Mouse (Mus musculus): ENCODE data around the gene Nacc1. TPM values are rescaled to one million over a fixed set of nuclear protein-coding genes. Genes with fewer than 3 reads are reported as not detected.

Gene Nacc1
- 42.8 and 43.0 TPM in 2 replicates for total RNA-seq (2015)
- total RNA-seq (2017), result 31.8 and 36.8 TPM in 2 replicates

DNA sequence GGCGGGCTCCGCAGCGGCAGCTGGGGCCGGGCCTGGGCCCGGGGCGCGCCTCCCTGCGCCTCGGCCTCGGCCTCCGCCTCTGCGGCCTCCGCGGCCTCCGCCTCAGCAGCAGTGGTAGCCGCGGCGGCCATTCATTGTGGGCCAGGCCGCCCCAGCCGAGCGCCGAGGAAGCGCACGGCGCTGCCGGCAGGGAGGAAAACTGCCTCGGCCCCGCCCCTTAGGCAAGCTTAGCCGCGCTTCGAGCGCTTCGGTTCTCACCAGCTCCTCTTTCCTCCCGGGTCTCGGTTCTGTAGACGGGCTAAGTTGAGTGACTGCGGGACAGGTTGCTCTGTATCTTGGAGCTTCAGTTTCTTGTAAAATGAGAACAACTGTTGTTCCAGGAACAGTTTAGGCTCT lies at the start of gene Nacc1:
Gene Nacc1, minus strand, starts transcription at position 158 of the 396 bp plus-strand sequence.
- peak; percentile 89 for ATAC-seq (ENCODE audit: poor library complexity, severe bottlenecking)

DNA sequence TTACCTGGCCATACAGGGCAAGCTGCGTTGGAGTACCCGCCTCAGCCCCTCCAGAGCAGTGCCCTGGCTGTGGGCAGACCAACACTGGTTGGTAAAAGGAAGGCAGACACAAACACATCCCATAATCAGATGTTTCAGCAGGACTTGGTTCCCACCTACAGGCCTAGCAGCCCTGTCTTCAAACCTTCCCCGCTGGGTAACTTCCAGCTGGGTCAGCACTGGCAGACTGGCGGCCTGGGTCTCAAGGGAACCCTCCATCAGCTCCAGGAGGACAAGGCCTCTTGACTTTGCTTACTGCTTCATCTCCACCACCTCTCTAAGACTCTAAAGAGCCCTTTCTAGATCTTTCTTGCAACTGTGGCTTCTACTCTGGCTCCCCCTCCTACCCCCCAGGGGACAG lies 48.9 kb upstream of the Nacc1 start:
- ATAC-seq (ENCODE audit: poor library complexity, severe bottlenecking), result no peak

DNA sequence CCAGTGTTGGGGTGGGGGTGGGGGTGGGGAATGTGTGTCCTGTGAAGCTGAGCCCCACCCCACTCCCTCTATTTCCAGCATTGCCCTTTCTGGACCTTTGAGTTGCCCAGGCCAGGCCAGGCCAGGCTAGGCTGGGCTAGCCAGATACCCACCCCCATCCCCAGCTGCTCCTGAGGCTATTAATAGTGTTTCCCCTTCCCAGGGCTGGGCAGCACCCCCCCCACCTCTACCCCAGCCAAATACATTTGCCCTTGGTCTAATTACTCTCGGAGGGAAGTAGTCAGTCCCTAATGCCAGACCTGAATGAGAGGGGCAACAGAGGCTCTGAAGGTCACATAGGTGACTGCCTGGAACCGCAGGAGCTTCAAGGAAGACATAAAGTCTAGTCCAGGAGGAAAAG lies 47.9 kb upstream of the Nacc1 start:
- no peak for ATAC-seq (ENCODE audit: poor library complexity, severe bottlenecking)

DNA sequence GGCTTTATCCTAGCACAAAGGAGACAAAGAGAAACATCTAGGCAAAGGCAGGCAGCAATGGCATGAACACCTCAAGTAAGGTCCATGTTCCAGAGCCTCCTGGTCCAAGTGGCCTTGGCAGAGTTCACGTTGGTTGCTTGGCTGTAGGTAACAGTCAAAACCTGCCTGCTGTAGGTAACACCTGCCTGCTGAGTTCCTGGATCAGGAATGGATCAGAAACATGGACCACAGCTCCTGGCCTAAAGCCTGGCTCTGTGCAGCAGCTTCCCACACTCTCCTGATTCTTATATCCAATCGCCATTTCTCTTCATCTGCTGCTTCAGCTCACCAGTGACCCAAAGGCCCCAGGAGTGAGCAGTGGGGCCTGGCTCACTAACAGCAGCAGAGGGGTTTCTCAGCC lies 47.0 kb upstream of the Nacc1 start:
- no peak for ATAC-seq (ENCODE audit: poor library complexity, severe bottlenecking)

DNA sequence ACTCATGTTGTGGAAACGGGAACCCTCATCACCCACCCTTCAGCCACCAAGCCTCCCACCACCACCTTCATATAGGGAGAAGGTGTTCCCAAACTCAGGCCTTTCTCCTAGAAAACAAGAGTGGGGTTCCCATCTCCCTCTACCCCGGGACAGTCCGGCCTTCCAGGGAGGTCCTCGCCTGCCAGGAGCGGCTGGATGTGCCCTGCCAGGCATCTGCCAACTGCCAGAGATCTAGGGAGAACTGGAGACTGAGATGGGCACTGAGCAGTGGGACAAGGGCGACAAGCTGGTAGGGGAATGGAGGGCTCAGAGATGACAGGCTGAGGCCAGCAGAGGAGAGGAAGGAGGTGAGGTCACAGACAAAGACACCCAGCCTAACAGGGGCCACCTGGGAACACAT lies 46.3 kb upstream of the Nacc1 start:
- ATAC-seq (ENCODE audit: poor library complexity, severe bottlenecking), result no peak

DNA sequence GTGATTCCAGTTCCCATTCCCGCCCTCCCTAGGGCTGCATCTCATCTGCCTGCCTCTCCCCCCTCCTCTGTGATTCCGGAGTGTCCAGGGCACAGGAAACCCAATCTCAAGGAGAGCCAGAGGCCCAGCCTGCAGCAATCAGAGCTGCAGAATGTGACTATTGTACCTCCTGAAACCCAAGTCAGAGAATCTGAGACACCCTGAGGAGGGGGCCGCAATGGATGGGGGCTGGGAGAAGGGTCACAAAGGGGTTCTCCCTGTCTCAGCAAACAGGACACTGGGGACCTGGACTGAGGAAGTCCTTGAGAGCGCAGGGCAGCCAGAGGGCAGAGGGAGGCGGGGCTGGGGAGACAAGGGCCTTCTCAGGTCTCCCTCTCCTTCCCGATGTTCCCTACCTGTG lies 45.3 kb upstream of the Nacc1 start:
- ATAC-seq (ENCODE audit: poor library complexity, severe bottlenecking), result no peak

DNA sequence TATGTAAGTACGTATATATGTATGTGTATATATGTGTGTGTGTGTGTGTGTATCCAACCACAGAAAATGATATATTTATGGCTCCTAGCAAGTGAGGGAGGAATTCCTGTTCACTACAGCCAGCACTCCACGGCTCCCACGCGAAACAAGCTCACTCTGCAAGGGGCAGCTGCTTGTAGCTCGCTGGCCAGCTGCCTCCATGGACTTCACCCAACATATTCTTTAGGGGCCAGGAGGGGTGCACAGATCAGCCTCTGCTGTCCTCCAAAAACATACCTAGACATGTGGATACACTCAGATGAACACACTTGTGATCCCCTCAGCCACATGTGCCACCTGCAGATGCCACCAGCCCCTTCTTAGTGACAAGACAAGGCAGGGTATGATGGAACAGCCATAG lies 44.9 kb upstream of the Nacc1 start:
- no peak for ATAC-seq (ENCODE audit: poor library complexity, severe bottlenecking)

DNA sequence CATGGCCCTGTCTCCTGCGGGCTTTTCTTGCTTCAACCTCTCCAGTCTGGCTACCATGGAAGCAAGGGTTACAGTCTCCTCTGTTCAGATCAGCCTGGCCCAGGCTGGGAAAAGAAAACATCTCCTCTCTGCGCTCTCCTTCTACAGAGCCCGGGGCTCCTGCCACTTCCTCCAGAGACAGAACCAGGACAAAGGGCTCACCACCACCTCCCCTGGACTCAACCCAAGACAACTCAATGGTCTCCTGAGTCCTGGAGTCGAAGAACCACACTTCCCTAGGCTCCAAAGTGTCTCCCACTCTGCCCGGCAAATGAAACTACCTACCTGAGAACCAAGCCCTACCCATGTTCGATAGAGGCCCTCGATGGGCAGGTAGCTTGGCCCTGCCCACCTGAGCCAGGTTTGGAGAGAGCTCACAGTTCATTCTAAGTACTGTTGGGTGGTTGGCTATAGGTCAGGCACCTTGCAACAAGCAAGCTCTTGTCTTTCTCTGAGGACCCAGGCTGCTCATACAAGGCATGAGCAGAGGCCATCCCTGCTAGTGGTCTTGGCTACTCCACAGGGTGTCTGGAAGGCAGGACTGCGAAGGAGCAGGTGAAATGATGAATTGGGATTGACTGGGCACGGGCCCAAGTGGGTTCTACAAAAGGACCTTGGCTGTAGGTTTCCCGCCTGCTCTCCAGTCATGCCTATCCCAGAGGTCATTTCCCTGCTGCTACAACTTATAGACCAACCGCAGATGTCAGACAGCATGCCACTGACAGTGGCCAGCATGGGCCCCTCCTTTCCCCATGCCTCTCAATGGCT lies 43.9 kb upstream of the Nacc1 start:
- ATAC-seq (ENCODE audit: poor library complexity, severe bottlenecking), result no peak

DNA sequence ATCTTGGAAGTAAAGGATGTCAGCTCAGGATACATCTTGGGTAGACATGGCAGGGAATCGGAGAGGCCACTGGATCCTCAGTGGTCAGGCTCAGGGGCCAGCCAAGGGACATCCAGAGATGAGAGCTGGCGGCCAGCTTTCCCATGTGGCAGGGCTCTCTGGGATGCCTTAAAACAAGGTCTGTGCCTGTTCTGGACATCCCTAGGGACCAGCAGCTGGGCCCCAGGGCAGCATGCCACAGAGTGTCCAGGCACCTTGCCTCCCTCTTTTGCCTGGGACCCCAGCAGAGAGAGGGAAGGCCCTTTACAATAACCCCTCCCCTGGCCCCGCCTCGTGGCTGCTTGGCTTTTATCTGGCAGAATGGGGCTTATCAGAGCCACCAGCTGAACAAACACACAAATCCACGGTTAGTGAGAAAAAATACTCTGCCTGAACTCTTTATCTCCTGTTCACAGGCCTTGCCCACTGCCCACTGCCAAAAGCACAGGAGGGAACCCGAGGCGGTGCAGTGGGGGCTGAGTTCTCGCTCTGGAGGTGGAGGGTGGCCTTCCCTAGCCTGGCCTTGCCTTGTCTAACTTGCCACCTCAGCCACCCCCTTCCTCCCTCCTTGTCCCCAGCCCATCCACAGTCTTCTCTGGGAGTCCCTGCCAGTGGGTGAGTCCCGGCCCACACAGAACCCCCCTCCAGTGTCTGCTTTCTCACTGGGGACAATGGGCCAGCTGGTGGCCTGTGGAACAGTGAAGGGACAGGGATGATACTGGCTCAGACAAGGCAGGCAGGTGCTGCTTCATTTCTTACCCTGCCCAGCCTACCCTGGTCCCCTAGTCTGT lies 43.1 kb upstream of the Nacc1 start:
- peak; percentile 36; the same call in 1 of the 2 replicates for ATAC-seq (ENCODE audit: poor library complexity, severe bottlenecking)

DNA sequence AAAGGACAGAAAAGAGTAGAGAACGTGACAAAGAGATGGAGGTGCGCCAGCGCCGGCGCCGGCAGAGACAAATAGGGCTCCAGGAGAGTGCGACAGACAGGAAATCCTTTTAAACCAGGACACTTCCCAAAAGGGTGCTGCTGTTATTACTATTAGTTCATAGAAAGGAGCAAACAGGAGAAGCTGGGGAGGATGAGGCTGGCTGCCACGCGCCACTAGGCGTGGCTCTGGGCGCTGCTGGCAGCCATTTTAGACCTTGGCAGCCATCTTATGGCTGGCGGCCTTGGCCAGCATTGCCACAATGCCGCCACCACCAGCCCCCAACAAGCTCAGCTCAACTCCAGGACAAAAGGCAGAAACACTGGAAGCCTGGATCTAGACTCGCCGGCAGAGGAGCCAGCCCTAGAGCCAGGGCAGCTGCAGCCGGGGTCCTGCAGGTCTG lies 42.3 kb upstream of the Nacc1 start:
- no peak for ATAC-seq (ENCODE audit: poor library complexity, severe bottlenecking)

DNA sequence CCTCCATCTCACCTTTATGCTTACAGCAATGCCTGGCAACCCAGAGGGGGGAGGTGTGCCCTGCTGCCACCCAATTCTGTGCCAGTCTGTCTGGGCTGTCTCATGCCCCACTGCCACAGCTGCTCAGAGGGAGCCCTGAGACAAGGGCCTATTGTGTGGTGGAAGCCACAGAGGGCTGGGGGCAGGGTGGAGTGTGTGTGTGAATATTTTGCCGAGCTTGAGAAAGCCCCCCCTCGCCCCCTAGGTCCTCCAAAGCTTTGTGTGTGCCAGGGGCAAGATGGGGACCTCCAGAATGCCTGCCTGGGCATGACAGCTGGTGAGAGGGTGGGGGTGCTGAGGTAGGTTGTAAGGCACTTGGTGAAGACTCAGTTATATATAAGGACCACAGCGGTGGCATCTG lies 40.8 kb upstream of the Nacc1 start:
- no peak for ATAC-seq (ENCODE audit: poor library complexity, severe bottlenecking)

DNA sequence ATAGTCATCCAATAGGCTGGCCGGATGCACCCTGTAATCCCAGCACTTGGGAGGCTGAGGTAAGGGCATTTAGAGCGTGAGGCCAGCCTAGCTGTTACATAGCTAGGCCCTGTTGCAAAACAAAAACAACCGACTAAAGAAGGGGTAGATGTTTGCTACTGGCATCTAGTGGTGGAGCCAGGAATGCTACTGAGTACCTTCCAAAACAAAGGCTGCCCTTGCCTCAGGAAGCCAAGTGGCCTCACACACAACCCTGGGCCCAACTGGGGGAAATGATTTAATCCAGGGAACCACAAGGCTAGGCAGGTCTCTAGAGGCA lies 38.2 kb upstream of the Nacc1 start:
- ATAC-seq (ENCODE audit: poor library complexity, severe bottlenecking), result peak; percentile 44

DNA sequence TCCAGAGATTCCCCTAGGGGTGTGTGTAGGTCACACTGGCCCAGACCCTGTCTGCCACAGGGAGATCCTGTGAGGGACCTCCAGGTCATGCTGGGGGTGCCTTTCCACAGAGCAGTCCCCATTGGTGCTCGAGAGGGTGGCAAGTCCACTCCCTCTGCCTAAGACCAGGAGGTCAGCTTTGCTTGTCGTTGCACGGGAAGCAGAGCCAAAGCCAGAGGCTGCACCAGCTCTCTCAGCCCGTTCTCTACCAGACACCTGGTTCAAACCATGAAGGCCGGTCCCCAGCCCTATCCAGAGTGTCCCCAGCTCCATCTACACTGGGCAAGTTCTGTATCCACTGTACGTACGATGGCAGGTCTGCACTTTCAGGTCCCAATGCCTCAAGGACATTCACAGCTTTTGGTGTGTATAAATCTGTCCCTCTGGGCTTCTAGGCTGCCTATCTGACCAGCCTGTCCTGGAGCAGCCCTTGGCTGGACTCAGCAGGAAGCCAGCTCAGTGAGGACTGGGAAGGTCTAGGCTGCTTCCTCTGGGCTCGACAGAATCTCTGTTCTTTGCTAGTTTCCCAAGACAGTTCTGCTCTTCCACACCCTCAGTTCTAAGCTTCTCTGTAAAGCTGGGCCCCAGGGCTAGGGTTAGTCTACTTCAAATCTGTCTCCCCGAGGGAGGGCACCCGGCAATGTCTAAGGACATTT lies 37.7 kb upstream of the Nacc1 start:
- 0 out of 2 replicates have a peak, but pooled peaks have one; percentile 1 for ATAC-seq (ENCODE audit: poor library complexity, severe bottlenecking)

DNA sequence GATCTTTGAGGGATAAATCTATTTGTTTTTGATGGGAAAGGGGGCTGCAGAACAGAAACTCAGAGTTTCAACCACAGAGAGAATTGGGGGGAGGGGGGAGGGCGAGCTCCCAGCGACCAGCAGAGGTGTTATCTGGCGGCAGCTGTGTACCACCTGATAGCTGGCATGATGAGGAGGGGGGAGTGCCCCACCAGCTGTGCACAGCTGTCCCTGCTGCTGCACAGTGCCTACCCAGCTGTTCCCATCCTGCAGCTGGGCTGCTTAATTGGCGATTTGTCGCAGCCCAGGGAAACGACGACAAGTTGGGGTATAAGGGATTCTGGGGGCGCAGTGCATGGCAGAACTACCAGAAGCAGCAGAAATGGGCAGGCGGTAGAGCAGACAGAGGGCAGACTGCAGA lies 37.0 kb upstream of the Nacc1 start:
- ATAC-seq (ENCODE audit: poor library complexity, severe bottlenecking), result no peak

DNA sequence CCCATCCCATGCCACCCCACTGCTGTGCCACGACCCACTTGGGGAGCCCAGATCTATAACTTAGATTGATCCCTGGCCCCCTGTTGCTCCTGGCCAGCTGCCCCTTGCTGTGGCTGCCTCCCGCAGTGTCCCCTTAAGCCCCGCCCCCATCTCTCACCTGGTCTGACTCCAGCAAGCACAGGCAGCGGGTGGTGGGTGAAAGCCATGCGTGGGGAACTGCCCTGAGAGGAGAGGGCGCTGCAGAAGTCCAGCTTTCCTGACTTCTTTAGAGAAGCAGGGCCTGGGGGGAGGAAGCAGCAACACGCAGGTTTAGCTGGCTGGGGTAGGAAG lies 35.9 kb upstream of the Nacc1 start:
- ATAC-seq (ENCODE audit: poor library complexity, severe bottlenecking), result peak; percentile 20

DNA sequence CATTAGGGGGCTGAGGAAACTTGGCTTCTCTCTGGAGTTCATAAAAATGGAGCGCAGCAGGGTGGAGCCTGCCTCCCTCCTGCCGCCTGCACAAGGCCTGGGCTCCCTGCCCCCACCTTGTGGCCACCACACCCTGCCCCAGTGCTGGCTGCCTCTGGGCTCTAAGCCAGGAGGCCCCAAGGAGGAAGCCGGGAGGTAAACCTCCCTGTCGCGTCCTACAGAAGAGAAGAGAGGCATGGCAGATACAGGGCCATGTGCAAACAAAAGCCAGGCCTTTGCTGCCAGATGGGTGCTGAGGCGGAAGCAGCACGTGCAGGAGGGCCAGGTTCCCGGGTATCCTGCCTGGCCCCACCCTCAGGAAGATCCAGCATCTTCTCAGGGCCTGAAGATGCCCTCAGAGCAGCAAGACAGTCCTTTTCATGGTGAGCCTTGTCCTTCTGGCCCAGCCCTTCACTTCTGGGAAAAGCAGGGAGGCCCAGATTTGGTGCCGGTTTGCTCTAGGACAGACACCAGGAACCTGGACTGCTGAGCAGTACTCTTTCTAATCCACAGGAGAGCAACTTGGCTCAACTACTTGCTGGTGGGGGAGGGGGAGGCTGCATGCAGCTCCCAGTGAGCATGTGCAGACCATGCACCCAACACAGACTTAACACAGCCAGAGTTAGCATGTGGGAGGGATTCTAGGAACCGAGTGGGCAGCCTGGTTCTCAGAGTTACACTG lies 35.3 kb upstream of the Nacc1 start, which contains the start of gene G430095P16Rik:
Gene G430095P16Rik, plus strand, starts transcription at position 158 of the 721 bp plus-strand sequence.
- ATAC-seq (ENCODE audit: poor library complexity, severe bottlenecking), result peak; percentile 95

DNA sequence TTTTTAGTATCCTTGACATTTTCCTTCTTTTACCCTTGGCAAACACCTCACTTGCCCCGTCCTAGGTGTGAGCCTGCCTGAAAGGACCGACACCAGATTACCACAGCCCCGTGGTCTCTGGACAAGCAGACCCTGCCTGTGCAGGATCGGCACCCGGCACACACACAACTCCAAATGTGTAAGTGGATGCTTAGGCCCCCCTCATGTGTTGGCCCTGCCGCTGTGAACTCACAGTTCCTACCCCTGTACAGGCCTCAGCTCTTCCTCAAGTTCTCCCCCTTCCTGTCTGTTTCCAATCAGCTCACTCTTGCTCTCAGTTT lies 34.8 kb upstream of the Nacc1 start:
- ATAC-seq (ENCODE audit: poor library complexity, severe bottlenecking), result no peak

DNA sequence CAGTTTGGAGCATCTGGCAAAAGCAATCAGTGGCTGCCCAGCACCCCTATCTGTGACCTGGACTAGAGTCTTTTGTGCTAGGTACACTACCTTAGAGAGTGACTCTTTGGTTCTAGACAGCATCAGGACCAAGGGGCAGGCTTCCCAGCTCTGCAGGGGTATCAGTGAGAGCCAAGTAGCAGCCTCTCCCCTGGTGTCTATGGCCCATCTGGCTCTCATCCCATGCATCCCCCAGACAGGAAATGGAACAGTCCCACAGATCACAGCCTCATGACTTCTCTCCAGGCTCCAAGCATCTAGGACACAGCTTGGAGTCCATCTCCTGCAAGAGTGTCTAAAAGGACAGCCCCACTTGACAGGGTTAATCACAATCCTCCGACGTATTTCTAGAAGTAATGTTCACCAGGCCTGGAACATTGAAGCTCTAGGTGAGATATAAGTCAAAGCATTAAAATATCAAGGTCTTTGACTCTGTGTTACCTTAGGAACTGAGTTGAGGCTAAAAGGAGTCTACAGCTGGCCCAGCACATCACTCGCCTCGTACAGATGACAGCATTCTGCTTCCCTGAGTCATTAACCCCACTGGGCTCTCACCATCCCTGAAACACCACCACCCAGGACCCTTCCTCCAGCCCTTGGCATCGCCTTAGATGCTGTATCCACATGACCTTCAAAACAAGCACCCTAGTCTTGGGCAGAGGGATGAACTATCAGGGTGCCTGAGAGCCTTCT lies 31.5 kb upstream of the Nacc1 start:
- ATAC-seq (ENCODE audit: poor library complexity, severe bottlenecking), result no peak

DNA sequence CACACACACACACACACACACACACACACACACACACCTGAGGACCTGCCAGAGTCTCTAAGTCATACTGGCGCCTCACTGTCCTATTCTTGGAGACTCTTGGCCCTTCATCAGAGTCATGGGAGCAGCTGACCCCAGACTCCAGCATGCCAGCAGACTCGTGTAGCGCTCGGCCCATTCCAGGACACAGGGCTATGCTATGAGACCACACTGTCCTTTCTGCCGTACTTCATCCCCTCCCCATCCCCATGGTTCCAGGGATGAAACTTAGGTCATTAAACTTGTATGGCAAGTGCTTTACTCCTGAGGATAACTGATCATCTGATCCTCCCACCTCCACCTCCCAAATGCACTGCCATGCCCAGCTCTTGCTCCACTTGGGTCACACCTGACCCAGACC lies 30.8 kb upstream of the Nacc1 start:
- no peak for ATAC-seq (ENCODE audit: poor library complexity, severe bottlenecking)

DNA sequence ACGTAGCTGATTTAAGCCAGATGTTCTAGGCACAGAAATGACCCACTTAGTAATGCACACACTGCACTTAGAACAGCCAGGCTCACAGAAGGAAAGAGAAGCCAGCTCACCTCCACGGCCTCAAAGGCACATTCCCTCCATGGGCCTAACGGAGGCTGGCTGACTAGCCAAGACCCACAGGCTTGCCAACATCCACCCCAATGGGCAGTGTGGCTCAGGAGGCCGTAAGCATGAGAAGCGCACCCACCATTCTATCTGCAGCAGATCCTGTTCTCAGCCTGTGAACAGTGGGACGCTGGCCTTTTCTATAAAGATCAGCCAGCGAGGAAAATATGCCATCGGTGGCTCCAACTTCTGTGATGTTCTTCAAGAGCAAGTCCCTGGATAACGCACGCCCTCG lies 29.1 kb upstream of the Nacc1 start:
- no peak for ATAC-seq (ENCODE audit: poor library complexity, severe bottlenecking)
